18 mouse cellular contexts compared by ENCODE assay signal in the genomic region with DNA sequence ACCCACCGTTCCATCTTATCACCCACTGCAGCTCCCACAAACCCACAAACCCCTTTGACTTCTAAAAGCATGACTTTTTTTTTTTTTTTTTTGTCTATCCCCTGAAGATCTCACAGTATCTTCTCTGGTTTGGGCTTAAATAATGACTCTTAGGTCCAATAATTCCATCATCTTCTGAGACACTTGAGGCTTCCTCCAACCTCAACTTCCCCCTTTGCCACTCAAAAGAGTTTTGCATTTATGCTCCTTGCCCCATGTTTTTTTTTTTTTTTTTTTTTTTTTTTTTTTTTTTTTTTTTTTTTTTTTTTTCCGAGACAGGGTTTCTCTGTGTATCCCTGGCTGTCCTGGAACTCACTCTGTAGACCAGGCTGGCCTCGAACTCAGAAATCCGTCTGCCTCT. TPM values are rescaled to one million over a fixed set of nuclear protein-coding genes. Genes with fewer than 3 reads are reported as not detected.
"Had no signal": no experiment of that assay in that cellular context is flagged by ENCODE, and none has a peak within 500 bp of the region (broad histone marks: within the 10 kb centered on the region; RNA-seq: fewer than 3 reads in every experiment).

No protein-coding gene starts in this region.

RNA-seq across cellular contexts. Expression of a gene that starts 3.1 kb away (rescaled TPM):
- total RNA-seq: megakaryocyte progenitor cell, adult 5-6 weeks; midbrain, postnatal 0 days had no signal
- polyA plus RNA-seq: liver, embryonic 14.5 days; lung, embryonic 14.5 days; lung, embryonic 16.5 days; midbrain, embryonic 11.5 days; midbrain, embryonic 13.5 days; midbrain, embryonic 15.5 days; midbrain, postnatal 0 days; neural tube, embryonic 12.5 days; neural tube, embryonic 14.5 days; stomach, embryonic 15.5 days had no signal

RNA-seq across cellular contexts. Expression of a gene that starts 20.7 kb away (rescaled TPM):
- total RNA-seq: megakaryocyte progenitor cell, adult 5-6 weeks; midbrain, postnatal 0 days; monocyte, adult 5-6 weeks; neutrophil, adult 5-6 weeks had no signal
- polyA plus RNA-seq: liver, embryonic 14.5 days; liver, embryonic 16.5 days; lung, embryonic 14.5 days; lung, embryonic 16.5 days; midbrain, embryonic 11.5 days; midbrain, embryonic 13.5 days; midbrain, embryonic 15.5 days; midbrain, postnatal 0 days; neural tube, embryonic 12.5 days; neural tube, embryonic 14.5 days; stomach, embryonic 15.5 days; stomach, postnatal 0 days; thymus, adult 2 months; urinary bladder, adult 2 months had no signal

RNA-seq across cellular contexts. Expression of a gene that starts 30.7 kb away (rescaled TPM):
- total RNA-seq: megakaryocyte progenitor cell, adult 5-6 weeks; midbrain, postnatal 0 days; monocyte, adult 5-6 weeks; neutrophil, adult 5-6 weeks had no signal
- polyA plus RNA-seq: liver, embryonic 14.5 days; liver, embryonic 16.5 days; lung, embryonic 14.5 days; lung, embryonic 16.5 days; midbrain, embryonic 11.5 days; midbrain, embryonic 13.5 days; midbrain, embryonic 15.5 days; midbrain, postnatal 0 days; neural tube, embryonic 12.5 days; neural tube, embryonic 14.5 days; stomach, embryonic 15.5 days; testis, adult 2 months; thymus, adult 2 months; urinary bladder, adult 2 months had no signal

RNA-seq across cellular contexts. Expression of a gene that starts 51.3 kb away (rescaled TPM):
- total RNA-seq: megakaryocyte progenitor cell, adult 5-6 weeks; neutrophil, adult 5-6 weeks had no signal
- polyA plus RNA-seq: liver, embryonic 16.5 days; lung, embryonic 14.5 days; midbrain, embryonic 11.5 days; midbrain, embryonic 13.5 days; neural tube, embryonic 12.5 days; neural tube, embryonic 14.5 days had no signal
